Comparison of ENCODE assay signal across 8 mouse cellular contexts in the genomic region with DNA sequence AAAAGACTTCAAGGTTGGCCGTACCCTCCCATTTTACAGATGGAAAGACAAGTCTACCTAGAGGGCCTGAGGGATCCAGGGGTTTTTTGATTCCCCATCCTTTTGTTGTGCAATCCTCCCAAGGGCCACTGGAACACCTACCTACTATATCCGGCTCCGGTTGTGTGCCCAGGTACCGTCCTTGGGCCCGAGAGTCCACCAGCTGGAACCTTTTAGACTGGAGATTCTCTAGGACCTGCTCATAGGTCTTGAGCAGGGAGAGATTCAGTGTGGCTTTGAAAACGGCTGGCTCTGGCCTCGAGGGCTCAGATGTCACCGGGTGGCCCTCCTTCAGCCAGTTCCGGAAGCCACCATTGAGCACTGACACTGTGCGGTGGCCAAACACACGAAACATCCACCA. TPM values are rescaled to one million over a fixed set of nuclear protein-coding genes. Genes with fewer than 3 reads are reported as not detected.
A peak's percentile ranks its signal among the peaks of the same experiment; 100 is the strongest.
DNase-seq lines count a peak whose midpoint lies in the region; ATAC-seq and TF ChIP-seq lines count a peak whose summit lies in the region.

No protein-coding gene starts in this region.

- H3K36me3 ChIP-seq in embryonic facial prominence, embryonic 15.5 days, result no peaks in the 10 kb centered on the region
- no peaks in the 10 kb centered on the region for H3K36me3 ChIP-seq in intestine, embryonic 15.5 days
- H3K36me3 ChIP-seq in neural tube, embryonic 13.5 days, result no peaks in the 10 kb centered on the region

- no peak overlapping the region; the same call in 1 of the 2 replicates for H3K9ac ChIP-seq in embryonic facial prominence, embryonic 15.5 days
- H3K9ac ChIP-seq in intestine, embryonic 15.5 days, result peak overlapping the region; percentile 47; the same call in 1 of the 2 replicates
- peak overlapping the region; percentile 76 for H3K9ac ChIP-seq in neural tube, embryonic 13.5 days

- H3K9me3 ChIP-seq in embryonic facial prominence, embryonic 15.5 days (replicated peaks), result no peaks in the 10 kb centered on the region
- H3K9me3 ChIP-seq in intestine, embryonic 15.5 days, result no peaks in the 10 kb centered on the region
- no peaks in the 10 kb centered on the region for H3K9me3 ChIP-seq in neural tube, embryonic 13.5 days

- no peak for ATAC-seq in embryonic facial prominence, embryonic 15.5 days (ENCODE audit: insufficient number of reproducible peaks, low FRiP score, low TSS enrichment, low read depth)
- ATAC-seq in intestine, embryonic 15.5 days, result no peak
- 0 out of 2 replicates have a peak, but pooled peaks have one; percentile 8 for ATAC-seq in neural tube, embryonic 13.5 days (ENCODE audit: low read depth)

- no peak for TF ChIP-seq POLR2A in lung, adult 2 months (IDR thresholded peaks at IDR 0.05; ENCODE audit: borderline replicate concordance, extremely low read depth, low read depth, low read length)

- peak overlapping the region; percentile 94 for H3K4me3 ChIP-seq in lung, adult 2 months (replicated peaks; ENCODE audit: extremely low read depth, low read depth, low read length)
- H3K4me3 ChIP-seq in embryonic facial prominence, embryonic 15.5 days (replicated peaks), result peak overlapping the region; percentile 63
- H3K4me3 ChIP-seq in intestine, embryonic 15.5 days (replicated peaks), result peak overlapping the region; percentile 72
- H3K4me3 ChIP-seq in neural tube, embryonic 13.5 days, result peak overlapping the region; percentile 59

- H3K27me3 ChIP-seq in embryonic facial prominence, embryonic 15.5 days, result peaks cover 25% of the 10 kb centered on the region
- H3K27me3 ChIP-seq in intestine, embryonic 15.5 days (replicated peaks), result peaks cover 15% of the 10 kb centered on the region
- peaks cover 29% of the 10 kb centered on the region for H3K27me3 ChIP-seq in neural tube, embryonic 13.5 days

- WGBS in lung, adult 2 months, result 51% methylated on average over 11 of the region's 11 CpGs
- WGBS in embryonic facial prominence, embryonic 15.5 days, result 57% methylated on average over 11 of the region's 11 CpGs
- WGBS in intestine, embryonic 15.5 days, result 54% methylated on average over 11 of the region's 11 CpGs
- WGBS in neural tube, embryonic 13.5 days, result 53% methylated on average over 11 of the region's 11 CpGs

- H3K4me1 ChIP-seq in lung, adult 2 months (ENCODE audit: control insufficient read depth, insufficient read depth, low read length), result peaks cover 14% of the 10 kb centered on the region
- peaks cover 54% of the 10 kb centered on the region for H3K4me1 ChIP-seq in embryonic facial prominence, embryonic 15.5 days
- H3K4me1 ChIP-seq in intestine, embryonic 15.5 days (replicated peaks), result peaks cover 42% of the 10 kb centered on the region
- H3K4me1 ChIP-seq in neural tube, embryonic 13.5 days (replicated peaks), result peaks cover 71% of the 10 kb centered on the region

- H3K4me2 ChIP-seq in embryonic facial prominence, embryonic 15.5 days (replicated peaks), result peak overlapping the region; percentile 92
- H3K4me2 ChIP-seq in intestine, embryonic 15.5 days (replicated peaks), result peak overlapping the region; percentile 83
- peak overlapping the region; percentile 85 for H3K4me2 ChIP-seq in neural tube, embryonic 13.5 days

- TF ChIP-seq CTCF in lung, adult 2 months (IDR thresholded peaks at IDR 0.05; ENCODE audit: insufficient read depth, low read length), result no peak

- DNase-seq in lung, adult 2 months, result no peak
- no peak for DNase-seq in lung, postnatal 14 days
- no peak for DNase-seq in urinary bladder, adult 2 months (ENCODE audit: low spot score)
- DNase-seq in layer of hippocampus, adult 9-10 months (ENCODE audit: low spot score), result no peak
- DNase-seq in embryo, embryonic 10 days (ENCODE audit: low spot score), result no peak

- H3K27ac ChIP-seq in embryonic facial prominence, embryonic 15.5 days (replicated peaks), result peak overlapping the region; percentile 94
- H3K27ac ChIP-seq in intestine, embryonic 15.5 days, result peak overlapping the region; percentile 95; the same call in 1 of the 2 replicates
- H3K27ac ChIP-seq in neural tube, embryonic 13.5 days (replicated peaks), result no peak overlapping the region

RNA-seq across cellular contexts. Expression of gene Tst, which starts 0.6 kb away (rescaled TPM):
- polyA plus RNA-seq in lung, adult 2 months (2012; rRNA removed), result 122 and 136 TPM in 2 replicates
- 49.1 and 68.9 TPM in 2 replicates for polyA plus RNA-seq in embryonic facial prominence, embryonic 15.5 days (2015; fragmentation: Nextera tagmentation; extraction: Ambion mirVana)
- 33.4 and 45.0 TPM in 2 replicates for polyA plus RNA-seq in intestine, embryonic 15.5 days (2015; fragmentation: Nextera tagmentation; extraction: Ambion mirVana)
- polyA plus RNA-seq in neural tube, embryonic 13.5 days (2015; fragmentation: Nextera tagmentation; extraction: Ambion mirVana), result 7.9 and 11.4 TPM in 2 replicates
- 31.3 and 37.1 TPM in 2 replicates for polyA plus RNA-seq in urinary bladder, adult 2 months (2012; rRNA removed)

RNA-seq across cellular contexts. Expression of gene Mpst, which starts 1.1 kb away (rescaled TPM):
- 136 and 145 TPM in 2 replicates for polyA plus RNA-seq in lung, adult 2 months (2012; rRNA removed)
- 2.8 and 4.1 TPM in 2 replicates for polyA plus RNA-seq in embryonic facial prominence, embryonic 15.5 days (2015; fragmentation: Nextera tagmentation; extraction: Ambion mirVana)
- polyA plus RNA-seq in intestine, embryonic 15.5 days (2015; fragmentation: Nextera tagmentation; extraction: Ambion mirVana), result 2.6 and 3.1 TPM in 2 replicates
- polyA plus RNA-seq in neural tube, embryonic 13.5 days (2015; fragmentation: Nextera tagmentation; extraction: Ambion mirVana), result 2.3 and 2.9 TPM in 2 replicates
- polyA plus RNA-seq in urinary bladder, adult 2 months (2012; rRNA removed), result 80.2 and 82.5 TPM in 2 replicates

RNA-seq across cellular contexts. Expression of gene Tex33, which starts 9.4 kb away (rescaled TPM):
- not detected in 2 replicates for polyA plus RNA-seq in lung, adult 2 months (2012; rRNA removed)
- polyA plus RNA-seq in embryonic facial prominence, embryonic 15.5 days (2015; fragmentation: Nextera tagmentation; extraction: Ambion mirVana), result 0.83 TPM in 1 of 2 replicates, not detected in the other
- polyA plus RNA-seq in intestine, embryonic 15.5 days (2015; fragmentation: Nextera tagmentation; extraction: Ambion mirVana), result not detected in 2 replicates
- not detected in 2 replicates for polyA plus RNA-seq in neural tube, embryonic 13.5 days (2015; fragmentation: Nextera tagmentation; extraction: Ambion mirVana)
- polyA plus RNA-seq in urinary bladder, adult 2 months (2012; rRNA removed), result 0.07 TPM in 1 of 2 replicates, not detected in the other

RNA-seq across cellular contexts. Expression of gene Kctd17, which starts 23.3 kb away (rescaled TPM):
- polyA plus RNA-seq in lung, adult 2 months (2012; rRNA removed), result 114 and 128 TPM in 2 replicates
- 59.0 and 62.5 TPM in 2 replicates for polyA plus RNA-seq in embryonic facial prominence, embryonic 15.5 days (2015; fragmentation: Nextera tagmentation; extraction: Ambion mirVana)
- 28.7 and 31.0 TPM in 2 replicates for polyA plus RNA-seq in intestine, embryonic 15.5 days (2015; fragmentation: Nextera tagmentation; extraction: Ambion mirVana)
- 120 and 122 TPM in 2 replicates for polyA plus RNA-seq in neural tube, embryonic 13.5 days (2015; fragmentation: Nextera tagmentation; extraction: Ambion mirVana)
- 121 and 128 TPM in 2 replicates for polyA plus RNA-seq in urinary bladder, adult 2 months (2012; rRNA removed)

Comparison
In these comparisons a context has a peak if more than half of its experiments do, and no peak if none do; other contexts are left out.
1. RNA of gene Mpst, which starts 1.1 kb away (polyA plus RNA-seq): 136 to 145 TPM in lung, adult 2 months and 80.2 to 82.5 TPM in urinary bladder, adult 2 months; 2.8 to 4.1 TPM in embryonic facial prominence, embryonic 15.5 days, 2.6 to 3.1 TPM in intestine, embryonic 15.5 days and 2.3 to 2.9 TPM in neural tube, embryonic 13.5 days; every median in the first group is over 10 times any median in the second.
2. Peak in every context shown above with its lines, with median percentiles within 50 percentile points of each other: H3K4me3 ChIP-seq and H3K4me2 ChIP-seq.